Mouse (Mus musculus): ENCODE results near the gene Mtg2.

- TF ChIP-seq POLR2A (IDR thresholded peaks at IDR 0.05; ENCODE audit: low read depth, low read length), result no peak
- no peak for TF ChIP-seq CTCF (IDR thresholded peaks at IDR 0.05; ENCODE audit: borderline replicate concordance, insufficient read depth, low read length)
Observed at GRCm38 (mm10) chr2:180077622-180078021, 7.2 kb downstream of the Mtg2 start.

Measured in embryonic fibroblast, embryonic 13.5 days (primary cell).